Mouse (Mus musculus): ENCODE results near the gene Srrm3.

The Srrm3 gene

DNA sequence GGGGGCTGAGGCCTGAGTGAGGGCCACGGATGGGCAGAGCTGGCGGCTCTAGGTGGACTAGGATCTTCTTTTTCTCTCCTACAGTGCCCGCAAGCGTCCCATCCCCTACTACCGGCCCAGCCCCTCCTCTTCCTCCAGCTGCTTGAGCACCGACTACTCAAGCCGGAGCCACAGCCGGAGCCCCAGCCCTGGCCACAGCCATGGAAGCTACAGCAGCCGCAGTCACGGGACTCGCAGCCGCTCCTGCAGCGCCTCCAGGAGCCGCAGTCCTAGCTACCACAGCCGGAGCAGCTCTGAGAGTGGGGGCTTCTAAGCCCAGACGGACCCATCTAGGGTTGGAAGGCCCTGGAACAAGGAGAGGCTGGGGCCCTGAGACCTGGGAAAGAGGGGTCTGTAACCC, 66.3 kb downstream of the Srrm3 start:
- peak in 1 of 2 experiments; percentile 21 for DNase-seq

DNA sequence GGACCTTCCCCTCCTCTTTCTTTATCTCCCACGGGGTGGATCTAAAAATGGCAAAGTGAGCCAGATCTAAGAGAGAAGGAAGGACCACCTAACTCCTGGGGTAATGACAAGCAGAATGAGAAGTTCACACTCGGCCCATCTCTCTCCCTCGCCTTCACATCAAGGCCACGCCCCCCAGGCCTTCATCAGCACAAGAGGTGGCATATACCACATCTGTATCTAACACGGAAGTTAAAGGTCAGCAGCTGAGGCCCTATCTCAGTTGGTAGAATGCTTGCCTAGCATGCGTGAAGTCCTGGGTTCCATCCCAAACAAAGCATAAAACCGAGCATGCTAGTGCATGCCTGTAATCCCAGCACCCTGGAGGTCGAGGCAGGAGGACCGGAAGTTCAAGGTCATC, 67.1 kb downstream of the Srrm3 start:
- DNase-seq: no peak

DNA sequence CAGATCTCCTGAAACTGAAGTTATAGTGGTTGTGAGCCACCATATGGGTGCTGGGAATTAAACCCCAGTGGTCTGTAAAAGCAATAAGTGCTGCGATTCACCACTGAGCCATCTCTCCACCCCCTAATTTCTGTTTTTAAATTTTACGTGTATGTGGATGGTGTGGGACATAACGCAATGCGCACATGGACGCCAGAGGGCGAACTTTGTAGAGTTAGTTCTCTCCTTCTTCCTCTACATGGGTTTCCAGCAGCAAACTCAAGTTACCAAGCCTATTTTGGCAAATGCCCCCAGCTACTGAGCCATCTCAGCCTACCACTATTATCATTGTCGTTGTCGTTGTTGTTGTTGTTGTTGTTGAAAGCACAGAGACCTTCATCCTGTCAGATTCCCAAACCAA, 70.5 kb downstream of the Srrm3 start:
- DNase-seq: peak; percentile 86 to 88

DNA sequence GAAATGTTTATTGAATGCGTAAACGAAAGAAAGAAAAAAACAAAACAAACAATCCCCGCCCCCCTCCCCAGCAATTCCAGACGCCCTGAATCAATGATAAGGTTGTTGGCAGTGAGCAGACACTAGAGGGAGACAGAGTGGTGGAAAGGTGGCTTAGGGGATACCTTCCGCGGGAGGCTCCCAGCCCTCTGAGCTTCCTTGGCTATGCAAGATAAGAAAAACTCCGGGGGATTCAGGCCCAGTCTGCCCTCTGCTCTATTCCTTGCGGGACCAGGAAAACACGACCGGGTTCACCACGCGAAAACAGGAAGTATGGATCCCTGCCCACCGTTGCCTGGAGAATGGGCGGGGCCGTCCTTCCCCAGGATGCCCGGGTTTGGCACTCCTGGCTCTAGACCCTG, 71.1 kb downstream of the Srrm3 start:
- DNase-seq: peak; percentile 61 to 76

DNA sequence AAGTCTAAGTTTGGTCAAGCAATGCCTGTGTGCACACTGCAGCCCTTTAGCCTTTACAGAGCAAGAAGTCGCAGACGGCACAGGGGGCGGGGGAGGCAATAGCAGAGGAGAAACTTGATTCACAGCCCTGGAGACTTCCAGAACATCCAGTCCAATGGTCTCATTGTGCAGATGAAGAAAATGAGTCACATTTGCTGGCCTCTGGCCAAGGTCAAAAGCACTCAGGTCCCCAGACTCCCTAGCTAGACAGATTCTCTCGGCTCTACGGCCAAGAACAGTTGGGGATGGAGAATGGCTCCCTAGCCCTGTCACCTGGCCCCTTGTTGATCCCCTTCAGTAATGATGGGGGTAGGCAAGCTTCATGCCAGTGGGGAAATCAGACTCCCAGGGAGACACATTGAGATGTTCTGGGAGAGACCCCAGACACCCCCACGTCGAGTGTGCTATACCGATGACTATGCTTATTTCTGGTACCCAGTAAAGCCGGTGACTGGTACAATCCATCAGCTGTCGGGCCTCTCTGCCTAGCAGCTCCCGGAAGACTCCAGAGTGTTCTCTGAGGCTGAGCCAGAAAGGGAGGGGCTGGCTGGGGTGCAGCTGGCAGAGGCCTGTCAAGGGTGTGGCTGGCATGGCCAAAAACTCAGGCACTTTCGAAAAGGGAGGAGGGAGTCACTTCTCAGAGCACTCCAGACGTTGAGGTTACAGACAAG, 72.9 kb downstream of the Srrm3 start:
- DNase-seq: peak; percentile 30 to 58

DNA sequence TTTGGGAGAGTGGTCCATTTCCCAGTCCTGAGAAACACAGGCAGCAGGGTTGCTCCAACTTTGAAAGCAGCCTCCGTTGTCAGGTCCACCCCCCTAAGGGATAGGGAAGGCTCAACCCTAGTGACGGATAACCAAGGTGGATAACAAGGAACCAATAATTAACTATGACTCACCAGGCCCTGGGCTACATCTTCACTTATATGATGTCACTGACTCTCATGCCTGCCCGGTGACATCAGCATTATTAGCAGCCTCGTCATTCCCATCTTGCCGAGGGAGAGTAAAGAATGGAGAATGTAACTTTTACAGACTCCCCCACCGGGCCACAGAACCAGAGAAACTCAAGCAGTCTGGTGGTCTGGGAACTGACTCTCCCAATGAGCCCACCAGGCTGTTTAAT, 78.0 kb downstream of the Srrm3 start:
- DNase-seq: no peak

DNA sequence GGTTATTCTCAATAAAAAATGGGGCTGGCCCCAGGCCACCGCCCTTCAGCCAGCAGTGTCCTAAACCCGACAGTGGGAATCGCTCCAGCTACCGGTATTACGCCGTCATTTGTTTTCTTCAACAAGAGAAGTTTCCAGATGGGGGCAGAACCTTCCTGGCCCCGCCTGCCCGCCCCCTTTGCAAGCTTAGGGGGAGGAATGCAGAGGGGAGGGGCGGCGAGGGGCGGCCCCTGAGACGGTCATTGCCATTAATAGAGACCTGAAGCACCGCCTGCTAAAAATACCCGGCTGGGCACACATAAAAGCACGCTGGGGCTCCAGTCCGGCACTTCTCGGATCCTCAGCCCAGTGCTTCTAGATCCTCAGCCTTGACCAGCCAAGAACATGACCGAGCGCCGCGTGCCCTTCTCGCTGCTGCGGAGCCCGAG, 81.0 kb downstream of the Srrm3 start, which contains the start of gene Hspb1:
Hspb1 (plus strand) TSS at position 245 of the 428 bp plus-strand sequence.
- peak; percentile 79 to 88 for DNase-seq

DNA sequence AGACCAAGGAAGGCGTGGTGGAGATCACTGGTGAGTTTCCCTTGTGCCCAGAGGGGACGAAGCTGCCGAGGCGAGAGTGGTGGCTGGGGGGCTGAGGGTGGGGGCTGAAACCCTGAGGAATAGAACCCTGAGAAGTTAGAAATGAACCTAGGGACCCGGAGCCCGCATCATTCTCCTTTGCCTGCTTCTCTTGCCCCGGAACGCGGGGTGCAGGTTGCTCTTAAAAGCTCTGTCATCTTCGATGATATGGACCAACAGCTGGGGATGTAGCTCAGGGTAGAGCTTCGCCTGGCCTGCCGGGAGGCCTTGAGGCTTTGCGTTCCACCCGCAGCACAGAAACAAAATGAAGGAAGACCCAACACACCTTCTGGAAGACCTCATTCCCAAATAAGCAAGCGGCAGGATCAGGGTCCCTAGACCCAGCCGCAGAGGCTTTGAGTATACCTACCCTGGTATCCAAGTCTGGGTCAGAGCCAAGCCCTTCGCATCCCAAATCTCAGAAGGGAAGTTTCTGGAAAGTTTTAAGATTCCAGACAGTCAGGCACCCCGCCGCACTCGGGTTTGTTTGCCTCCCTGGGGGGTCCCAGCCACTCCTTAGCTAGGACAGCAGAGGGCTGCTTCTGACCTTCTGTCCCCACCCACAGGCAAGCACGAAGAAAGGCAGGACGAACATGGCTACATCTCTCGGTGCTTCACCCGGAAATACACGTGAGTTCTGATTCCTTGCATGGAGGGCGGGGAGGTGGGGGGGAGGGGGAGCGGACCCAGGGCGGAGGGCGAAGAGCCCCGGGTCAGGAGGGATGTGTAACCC, 81.9 kb downstream of the Srrm3 start:
- DNase-seq: peak in 1 of 2 experiments; percentile 45

DNA sequence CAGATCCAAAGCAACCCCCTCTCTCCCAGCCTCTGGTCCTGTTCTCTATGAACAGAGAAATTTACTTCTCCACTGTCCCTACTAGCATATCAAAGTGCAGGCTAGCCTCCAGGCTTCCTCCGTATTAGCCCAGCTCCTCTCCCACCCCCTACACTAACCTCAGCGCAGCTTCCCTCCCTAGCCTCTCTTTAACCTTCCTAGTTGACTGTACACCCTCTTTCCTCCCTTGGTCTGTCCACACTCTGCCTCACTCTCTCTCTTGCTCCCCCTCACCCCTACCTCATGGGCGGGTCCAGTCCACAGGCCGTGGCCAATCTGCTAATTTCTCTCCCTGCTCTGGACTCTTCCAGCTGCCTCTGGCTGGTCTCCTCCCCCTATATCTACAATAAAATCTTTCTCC, 83.6 kb downstream of the Srrm3 start:
- no peak for DNase-seq

DNA sequence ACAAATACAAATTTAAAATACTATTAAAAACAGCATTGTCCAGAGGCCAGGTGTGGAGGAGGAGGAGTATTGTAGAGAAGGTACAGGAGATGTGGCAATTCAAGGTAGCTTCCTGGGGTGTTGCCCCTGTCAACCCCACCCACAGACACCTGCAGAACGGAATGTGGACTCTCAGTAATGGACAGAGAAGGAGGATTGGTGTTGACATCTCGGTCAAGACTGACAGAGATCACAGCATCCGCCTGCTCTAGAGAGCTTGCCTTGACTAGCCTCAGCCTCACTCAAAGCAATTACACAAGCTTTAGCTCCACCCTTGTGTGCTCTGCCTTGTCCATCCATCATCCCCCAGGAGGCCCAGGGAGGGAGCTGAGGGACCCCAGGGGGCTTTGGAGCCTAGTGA, 84.2 kb downstream of the Srrm3 start:
- no peak for DNase-seq

DNA sequence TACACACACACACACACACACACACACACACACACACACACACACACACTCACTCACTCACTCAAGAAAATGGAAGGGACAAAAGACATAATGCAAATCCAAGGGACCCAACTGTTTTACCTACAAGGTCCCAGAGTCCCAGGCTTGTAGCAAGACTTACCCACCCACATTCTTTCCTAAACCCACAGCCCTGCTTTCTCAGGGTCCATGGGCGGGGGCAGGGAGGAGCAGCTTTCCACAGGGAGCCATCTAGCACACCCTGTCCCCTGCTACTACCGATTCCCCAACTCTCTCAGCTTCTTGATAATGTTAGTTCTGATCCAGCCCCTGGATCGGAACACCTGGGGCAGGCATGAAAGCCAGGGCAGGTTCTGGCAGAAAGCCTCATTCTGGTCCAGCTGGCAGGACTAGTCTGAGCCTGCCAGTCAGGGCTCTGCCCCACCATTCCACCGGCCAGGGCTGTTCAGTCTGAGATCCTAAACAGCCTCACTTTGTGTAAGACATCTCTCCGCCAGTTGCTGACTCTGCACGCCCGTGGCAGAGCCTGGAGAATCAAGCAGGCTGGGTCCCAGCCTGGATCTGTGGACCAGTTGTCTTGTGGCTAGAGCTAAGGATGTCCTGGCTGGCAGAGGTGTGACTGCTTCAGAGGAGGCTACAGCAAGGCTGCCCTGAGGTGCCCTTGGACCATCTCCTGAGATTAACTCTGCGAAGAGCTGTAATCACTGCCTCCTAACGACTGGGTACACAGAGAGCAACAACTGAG, 86.1 kb downstream of the Srrm3 start:
- no peak for DNase-seq

DNA sequence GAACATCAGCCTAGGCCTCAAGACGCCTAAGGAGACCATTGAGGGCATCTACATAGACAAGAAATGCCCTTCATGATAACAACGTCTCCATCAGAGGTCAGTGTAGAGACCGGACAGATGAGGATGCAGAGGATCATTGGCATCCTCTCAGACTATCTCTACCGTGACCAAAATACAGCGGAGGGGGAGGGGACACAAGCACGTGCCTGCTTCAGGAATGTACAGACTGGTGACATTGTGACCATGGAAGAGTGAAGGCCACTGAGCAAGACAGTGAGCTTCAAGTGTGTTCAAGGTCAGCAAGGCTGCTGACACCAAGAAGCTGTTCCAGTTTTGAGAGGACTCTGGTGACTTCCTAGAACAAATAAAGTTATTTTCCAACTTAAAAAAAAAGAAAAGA, 88.3 kb downstream of the Srrm3 start:
- no peak for DNase-seq

DNA sequence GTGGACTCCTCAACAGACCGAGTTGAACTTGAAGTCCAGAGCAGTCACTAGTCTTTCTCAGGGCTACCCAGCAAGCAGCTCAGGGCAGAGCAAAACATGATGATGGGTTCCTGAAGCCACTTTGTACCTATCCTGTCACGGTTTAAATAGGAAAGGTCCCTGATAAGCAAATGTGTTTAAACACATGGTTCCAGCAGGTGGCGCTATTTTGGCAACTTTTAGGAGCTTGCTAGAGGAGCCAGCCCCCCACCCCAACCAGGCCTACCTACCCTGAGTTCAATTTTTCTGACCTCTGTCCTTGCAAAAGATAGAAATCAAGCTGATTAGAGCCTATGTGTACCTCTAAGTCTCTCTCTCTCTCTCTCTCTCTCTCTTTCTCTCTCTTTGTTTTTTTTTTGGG, 91.3 kb downstream of the Srrm3 start:
- DNase-seq: peak; percentile 62 to 71

DNA sequence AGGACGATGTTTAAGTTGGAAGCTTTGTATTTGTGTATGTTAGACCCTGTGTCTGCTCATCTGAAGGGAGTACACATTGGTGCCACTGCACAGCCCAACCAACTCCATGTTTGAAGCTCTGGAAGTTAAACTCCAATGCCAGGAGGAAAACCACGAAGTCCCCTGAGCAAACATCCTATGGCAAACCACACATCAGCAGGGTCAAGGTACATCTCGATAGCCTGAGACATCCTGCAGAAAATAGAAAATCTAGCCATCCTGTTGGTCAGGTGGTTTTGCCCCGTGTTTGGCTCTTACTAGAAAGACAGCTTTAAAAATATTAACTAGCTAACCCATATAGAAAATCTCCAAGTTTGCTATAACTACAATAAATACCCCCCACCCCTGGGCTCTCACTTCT, 92.3 kb downstream of the Srrm3 start:
- DNase-seq: no peak

DNA sequence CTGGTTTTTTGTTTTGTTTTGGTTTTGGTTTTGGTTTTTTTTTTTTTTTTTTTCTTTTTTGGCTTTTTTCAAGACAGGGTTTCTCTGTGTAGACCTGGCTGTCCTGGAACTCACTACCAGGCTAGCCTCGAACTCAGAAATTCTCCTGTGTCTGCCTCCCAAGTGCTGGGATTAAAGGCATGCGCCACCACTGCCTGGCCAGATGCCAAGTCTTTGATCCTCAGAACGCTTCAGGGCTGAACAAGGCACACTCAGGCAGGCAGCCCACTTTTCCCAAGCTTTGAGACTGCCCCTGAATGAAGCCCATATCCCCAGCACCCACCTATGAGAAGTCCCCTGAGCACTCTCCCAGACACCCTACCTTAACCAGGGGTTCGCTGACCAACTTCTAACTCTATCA, 93.1 kb downstream of the Srrm3 start:
- no peak for DNase-seq

DNA sequence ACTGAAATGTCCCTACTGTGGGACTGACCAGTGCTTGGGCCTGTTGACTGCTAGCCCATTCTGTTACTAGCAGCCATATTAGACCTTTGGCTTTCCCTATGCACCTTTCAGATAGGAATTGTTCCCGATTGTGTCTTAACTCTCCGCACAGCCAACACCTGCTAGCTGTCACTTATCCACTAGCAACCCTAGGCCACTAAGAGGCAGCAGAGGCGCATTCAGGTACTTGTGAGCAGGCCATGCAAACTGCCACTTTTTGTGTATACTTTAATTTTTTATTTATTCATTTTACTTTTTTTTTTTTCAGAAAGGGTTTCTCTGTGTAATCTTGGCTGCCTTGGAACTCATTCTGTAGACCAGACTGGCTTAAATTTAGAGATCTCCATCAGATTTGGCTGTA, 94.0 kb downstream of the Srrm3 start:
- DNase-seq: no peak

DNA sequence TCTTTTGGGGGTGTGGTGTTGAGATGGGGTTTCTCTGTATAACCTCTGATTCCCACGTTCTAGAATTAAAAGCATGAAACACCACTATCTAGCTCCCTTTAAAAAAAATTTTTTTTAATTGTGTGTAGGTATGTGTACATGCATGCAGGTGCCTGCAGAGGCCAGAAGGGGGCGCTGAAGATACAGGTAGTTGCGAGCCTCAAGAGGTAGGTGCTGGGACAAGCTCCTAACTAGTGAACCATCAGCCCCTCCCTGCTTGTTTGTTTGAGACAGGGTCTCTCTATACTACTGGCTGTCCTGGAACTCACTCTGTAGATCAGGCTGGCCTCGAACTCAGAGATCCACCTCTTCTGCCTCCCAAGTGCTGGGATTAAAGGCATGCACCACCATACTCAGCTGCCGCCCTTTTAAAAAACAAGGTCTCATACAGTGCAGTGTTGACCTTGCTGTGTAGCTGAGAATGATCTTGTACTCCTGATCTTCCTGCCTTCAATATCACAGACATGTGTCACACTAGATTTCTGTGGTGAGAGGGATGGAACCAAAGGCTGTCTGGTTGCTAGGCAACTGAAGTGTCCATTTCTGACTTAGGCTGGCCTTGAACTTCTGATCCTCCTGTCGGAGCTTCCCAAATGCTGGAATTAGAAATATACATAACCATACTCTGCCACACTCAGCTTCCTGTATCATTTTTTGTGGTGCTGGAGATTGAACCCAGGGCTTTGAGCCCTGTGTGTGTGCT, 94.8 kb downstream of the Srrm3 start:
- DNase-seq: peak in 1 of 2 experiments; percentile 56

DNA sequence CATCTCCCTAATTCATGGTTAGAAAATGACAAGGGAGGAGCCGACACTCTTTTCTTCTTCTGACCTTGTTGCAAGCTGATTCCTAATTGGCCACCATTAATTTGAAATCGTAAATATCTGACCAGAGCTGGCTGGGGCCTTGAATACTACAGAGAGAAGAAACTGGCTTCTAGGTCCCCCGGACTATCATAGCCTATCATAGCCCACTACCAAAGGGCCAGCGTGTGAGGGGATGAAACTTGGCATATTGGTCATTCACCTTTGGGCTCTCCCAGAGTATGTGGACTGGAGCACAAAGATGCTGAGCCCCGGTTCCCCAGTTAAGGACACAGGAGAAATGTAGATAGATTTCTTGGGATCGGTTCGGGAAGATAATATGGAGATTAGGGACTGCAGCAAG, 96.4 kb downstream of the Srrm3 start:
- no peak for DNase-seq

DNA sequence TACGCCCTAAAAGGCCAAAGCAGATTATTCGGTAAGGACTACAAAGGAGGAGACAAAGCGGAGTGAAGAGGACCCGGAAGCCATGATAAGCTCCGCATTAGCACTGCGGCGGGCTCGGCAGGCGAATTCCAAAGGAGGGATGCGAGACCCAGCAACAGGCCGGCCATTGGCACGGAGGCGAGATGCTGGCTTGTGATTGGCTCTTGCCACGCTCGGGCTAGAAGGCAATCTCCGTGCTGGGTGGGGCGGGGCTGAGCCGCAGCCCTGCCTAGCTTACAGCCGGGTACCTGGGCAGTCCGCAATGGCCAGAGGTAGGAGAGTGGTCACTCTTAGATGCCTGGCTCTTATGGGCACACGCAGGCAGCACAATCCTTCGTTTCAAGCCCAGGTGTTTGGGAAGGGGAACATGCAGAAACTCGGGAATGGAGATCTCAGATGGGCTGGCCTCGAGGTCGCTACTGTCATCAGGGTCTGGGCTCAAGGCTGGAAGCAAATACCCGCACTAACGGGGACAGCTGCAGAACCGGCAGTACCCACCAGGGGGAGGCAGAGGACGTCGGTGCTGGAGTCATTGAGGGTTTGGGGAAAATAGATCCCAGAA, 97.0 kb downstream of the Srrm3 start:
- peak; percentile 95 to 96 for DNase-seq

DNA sequence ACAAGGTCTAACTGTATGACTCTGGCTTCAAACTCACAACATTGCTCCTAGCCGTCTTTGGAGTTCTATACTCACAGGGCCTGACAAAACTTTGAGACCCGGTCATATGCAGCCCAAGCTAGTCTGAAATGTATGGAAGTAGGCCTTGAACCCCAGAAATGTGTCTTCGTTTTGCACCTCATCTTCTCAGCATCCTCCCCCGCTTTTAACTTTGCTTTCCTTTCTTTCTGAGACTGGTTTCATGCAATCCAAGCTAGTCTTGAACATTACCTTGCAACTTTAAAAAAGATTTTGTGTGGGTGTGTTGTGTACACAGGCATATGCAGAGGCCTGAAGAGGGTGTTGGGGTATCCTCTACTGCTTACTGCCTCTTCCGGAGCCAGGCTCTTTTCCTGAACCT, 97.6 kb downstream of the Srrm3 start:
- DNase-seq: no peak

DNA sequence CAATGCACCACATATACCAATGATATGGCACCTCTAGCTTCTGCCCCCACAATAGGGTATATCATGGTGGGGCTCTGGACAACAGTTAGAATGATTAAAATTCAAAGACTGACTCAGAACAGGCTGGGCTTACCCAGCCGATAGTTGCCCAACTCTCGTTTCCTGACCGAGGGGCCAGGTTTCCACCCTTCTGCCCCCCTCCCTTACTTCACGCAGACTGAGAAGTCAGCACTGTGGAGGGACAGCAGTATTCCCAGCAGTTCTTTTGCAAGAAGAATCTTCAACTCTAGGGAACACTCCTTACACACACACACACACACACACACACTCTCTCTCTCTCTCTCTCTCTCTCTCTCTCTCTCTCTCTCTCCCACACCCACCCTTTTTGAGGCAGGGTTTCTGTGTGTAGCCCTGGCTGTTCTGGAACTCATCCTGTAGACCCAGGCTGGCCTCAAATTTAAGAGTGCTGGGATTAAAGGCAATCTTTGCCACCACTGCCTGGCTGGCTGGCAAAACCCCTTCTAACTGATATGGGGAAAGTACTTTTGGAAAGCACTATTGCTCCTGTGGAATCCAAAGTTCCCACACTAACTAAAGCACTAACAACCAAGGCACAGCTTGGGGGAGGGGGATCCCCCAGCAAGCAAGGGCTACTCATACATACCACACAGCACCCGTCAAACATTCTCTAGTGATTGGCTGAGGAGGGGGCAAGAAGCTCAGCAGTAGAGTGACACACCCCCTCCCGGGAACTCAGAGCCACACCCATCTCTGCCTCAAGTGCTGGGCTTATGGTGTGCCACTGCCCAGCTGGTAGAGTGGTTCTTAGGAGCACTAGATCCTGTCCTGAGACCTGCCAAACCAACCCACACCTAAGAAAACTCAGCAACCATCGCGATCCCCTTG, 98.9 kb downstream of the Srrm3 start:
- no peak for DNase-seq

All from kidney, postnatal 4 days (tissue).